Mouse (Mus musculus) bone marrow macrophage, adult 2 months (primary cell): ENCODE data around the gene Gm17604.

Experiments
- CTCF ChIP-seq: IDR thresholded peaks from 2 replicates; pipeline ENCODE4 v1.5.1; 2012; ENCODE audit warnings: low read depth, mild to moderate bottlenecking, low read length, moderate library complexity
- POLR2A ChIP-seq: IDR thresholded peaks from 2 replicates; pipeline ENCODE4 v1.6.1; 2012; ENCODE audit warnings: mild to moderate bottlenecking, low read depth, low read length, borderline replicate concordance

GRCm38 (mm10) chrX:165049929-165050328 lies 45.3 kb upstream of the Gm17604 start:
- TF ChIP-seq CTCF = no peak
- no peak for TF ChIP-seq POLR2A
